Mouse (Mus musculus) lung, embryonic 14.5 days (tissue): ENCODE data around the gene Rrad. TPM values are rescaled to one million over a fixed set of nuclear protein-coding genes. Genes with fewer than 3 reads are reported as not detected.

Source experiments
- ATAC-seq: fragments of 200-750 bp; cut with Nextera tagmentation; 2 replicates; pipeline ENCODE4 v1.8.0; 2017; ENCODE audit warnings: mild to moderate bottlenecking, moderate TSS enrichment, moderate library complexity; ENCODE audit not compliant: insufficient read depth
- DNase-seq: peaks from one replicate; pipeline ENCODE4 v3.0.0-alpha.2; 2015
- H3K27ac ChIP-seq: fragments of 300-500 bp; sonication (generic); 2 replicates; pipeline ENCODE4 v1.5.1; 2014; ENCODE audit warnings: low read depth, mild to moderate bottlenecking, moderate library complexity
- H3K27me3 ChIP-seq: fragments of 300-500 bp; sonication (generic); 2 replicates; pipeline ENCODE4 v1.6.1; 2014; ENCODE audit warnings: low read length, control low read depth; ENCODE audit not compliant: insufficient read depth
- H3K36me3 ChIP-seq: fragments of 300-500 bp; sonication (generic); 2 replicates; pipeline ENCODE4 v1.6.1; 2014; ENCODE audit warnings: control low read depth; ENCODE audit not compliant: insufficient read depth
- H3K4me1 ChIP-seq: fragments of 300-500 bp; sonication (generic); 2 replicates; pipeline ENCODE4 v1.6.1; 2014; ENCODE audit warnings: antibody characterized with exemption, control low read depth; ENCODE audit not compliant: insufficient read depth
- H3K4me2 ChIP-seq: fragments of 300-500 bp; sonication (generic); 2 replicates; pipeline ENCODE4 v1.6.1; 2014; ENCODE audit warnings: mild to moderate bottlenecking
- H3K4me3 ChIP-seq: fragments of 300-500 bp; sonication (generic); 2 replicates; pipeline ENCODE4 v1.5.1; 2014; ENCODE audit warnings: low read depth, low read length
- H3K9ac ChIP-seq: fragments of 300-500 bp; sonication (generic); 2 replicates; pipeline ENCODE4 v1.6.1; 2014
- H3K9me3 ChIP-seq: fragments of 300-500 bp; sonication (generic); 2 replicates; pipeline ENCODE4 v1.6.1; 2016; ENCODE audit warnings: low read depth, low read length, control low read depth
- CTCF ChIP-seq: IDR thresholded peaks from 2 replicates; pipeline ENCODE4 v1.5.1; 2016; ENCODE audit warnings: antibody characterized with exemption, low read depth
- WGBS: fragments of 180-500 bp; shearing (Covaris S2); extraction: QIAGEN DNeasy Blood & Tissue Kit; methylation state at CpG from one replicate; pipeline ENCODE4 v1.1.7; 2014; 5-methylcytosine and 5-hydroxymethylcytosine counted together
- polyA plus RNA-seq: library from polyadenylated mRNA; unstranded; fragments of >200 nt; fragmentation: Nextera tagmentation; extraction: Ambion mirVana; gene quantifications from 2 replicates; pipeline ENCODE4 v1.2.1, GENCODE M21; 2014

Gene Rrad
- polyA plus RNA-seq, 1 experiment from 2014 or later: 10.1 TPM

GRCm38 (mm10) chr8:104640241-104640640, 9.1 kb upstream of the Rrad start:
- DNase-seq: no peak

GRCm38 (mm10) chr8:104638010-104638409, 6.9 kb upstream of the Rrad start:
- no peak for TF ChIP-seq CTCF

More at GRCm38 (mm10) chr8:104640241-104640640, 9.1 kb upstream of the Rrad start:
- ATAC-seq: no peak
- peak overlapping the region; percentile 80 for H3K9ac ChIP-seq
- no peak overlapping the region for H3K27ac ChIP-seq
- TF ChIP-seq CTCF: no peak
- H3K36me3 ChIP-seq: peaks cover 14% of the 10 kb centered on the region; the same call in 1 of the 2 replicates
- H3K4me3 ChIP-seq: peak overlapping the region; percentile 85
- H3K4me2 ChIP-seq: peak overlapping the region; percentile 88
- H3K9me3 ChIP-seq: no peaks in the 10 kb centered on the region
- 91% methylated on average over 7 of the region's 7 CpGs for WGBS
- peaks cover 15% of the 10 kb centered on the region for H3K4me1 ChIP-seq
- H3K27me3 ChIP-seq: no peaks in the 10 kb centered on the region

GRCm38 (mm10) chr8:104635004-104635710, 4.0 kb upstream of the Rrad start:
- no peak for DNase-seq
- H3K9me3 ChIP-seq: no peaks in the 10 kb centered on the region
- H3K4me3 ChIP-seq: no peak overlapping the region
- peaks cover 14% of the 10 kb centered on the region; the same call in 1 of the 2 replicates for H3K36me3 ChIP-seq
- no peak overlapping the region for H3K9ac ChIP-seq
- ATAC-seq: no peak
- H3K4me2 ChIP-seq: no peak overlapping the region
- H3K4me1 ChIP-seq: peaks cover 9% of the 10 kb centered on the region
- WGBS: 87% methylated on average over 3 of the region's 3 CpGs
- H3K27me3 ChIP-seq: peaks cover 9% of the 10 kb centered on the region; the same call in 1 of the 2 replicates
- H3K27ac ChIP-seq: no peak overlapping the region
- no peak for TF ChIP-seq CTCF

More at GRCm38 (mm10) chr8:104638010-104638409, 6.9 kb upstream of the Rrad start:
- Histone ChIP-seq H3K27me3 (no peaks in the 10 kb centered on the region), H3K36me3 (peaks cover 14% of the 10 kb centered on the region; the same call in 1 of the 2 replicates), H3K4me1 (peaks cover 15% of the 10 kb centered on the region), H3K27ac (no peak overlapping the region), H3K4me2 (no peak overlapping the region), H3K9ac (no peak overlapping the region), H3K9me3 (no peaks in the 10 kb centered on the region), H3K4me3 (no peak overlapping the region)
- DNase-seq (no peak), ATAC-seq (no peak)
- WGBS: 87% methylated on average over 6 of the region's 6 CpGs

- Histone ChIP-seq H3K9ac (no peak overlapping the region), H3K4me2 (no peak overlapping the region), H3K9me3 (no peaks in the 10 kb centered on the region), H3K27ac (no peak overlapping the region), H3K36me3 (0 out of 2 replicates have a peak, but pooled peaks cover 6% of the 10 kb centered on the region), H3K27me3 (peaks cover 12% of the 10 kb centered on the region; the same call in 1 of the 2 replicates), H3K4me3 (no peak overlapping the region), H3K4me1 (peaks cover 14% of the 10 kb centered on the region)
- 40% methylated on average over 9 of the region's 9 CpGs for WGBS
- DNase-seq (no peak), ATAC-seq (no peak)
- no peak for TF ChIP-seq CTCF
These were observed 2.1 kb upstream of the Rrad start for GRCm38 (mm10) chr8:104633156-104633744.

- H3K9me3 ChIP-seq: no peaks in the 10 kb centered on the region
- no peak overlapping the region for H3K4me3 ChIP-seq
- H3K4me1 ChIP-seq: peaks cover 14% of the 10 kb centered on the region
- peaks cover 12% of the 10 kb centered on the region; the same call in 1 of the 2 replicates for H3K27me3 ChIP-seq
- H3K9ac ChIP-seq: no peak overlapping the region
- DNase-seq: no peak
- H3K27ac ChIP-seq: no peak overlapping the region
- H3K36me3 ChIP-seq: 0 out of 2 replicates have a peak, but pooled peaks cover 3% of the 10 kb centered on the region
- H3K4me2 ChIP-seq: no peak overlapping the region; the same call in 1 of the 2 replicates
- 65% methylated on average over 6 of the region's 6 CpGs for WGBS
- no peak for ATAC-seq
- no peak for TF ChIP-seq CTCF
These were observed 1.4 kb upstream of the Rrad start for GRCm38 (mm10) chr8:104632486-104632885.

GRCm38 (mm10) chr8:104631975-104632374, 848 bp upstream of the Rrad start:
- H3K4me3 ChIP-seq: peak overlapping the region; percentile 39
- H3K4me1 ChIP-seq: peaks cover 14% of the 10 kb centered on the region
- TF ChIP-seq CTCF: no peak
- ATAC-seq: no peak
- H3K36me3 ChIP-seq: 0 out of 2 replicates have a peak, but pooled peaks cover 3% of the 10 kb centered on the region
- no peaks in the 10 kb centered on the region for H3K9me3 ChIP-seq
- DNase-seq: no peak
- 27% methylated on average over 5 of the region's 5 CpGs for WGBS
- no peak overlapping the region; the same call in 1 of the 2 replicates for H3K9ac ChIP-seq
- peak overlapping the region; percentile 68 for H3K4me2 ChIP-seq
- peak overlapping the region; percentile 63; the same call in 1 of the 2 replicates for H3K27ac ChIP-seq
- peaks cover 12% of the 10 kb centered on the region; the same call in 1 of the 2 replicates for H3K27me3 ChIP-seq

- Histone ChIP-seq H3K4me3 (peak overlapping the region; percentile 39), H3K27me3 (peaks cover 12% of the 10 kb centered on the region; the same call in 1 of the 2 replicates), H3K9me3 (no peaks in the 10 kb centered on the region), H3K9ac (peak overlapping the region; percentile 49), H3K4me1 (peaks cover 14% of the 10 kb centered on the region), H3K36me3 (no peaks in the 10 kb centered on the region), H3K27ac (peak overlapping the region; percentile 42; the same call in 1 of the 2 replicates), H3K4me2 (peak overlapping the region; percentile 68)
- TF ChIP-seq CTCF: no peak
- WGBS: under 1% methylated on average over 36 of the region's 36 CpGs
- ATAC-seq (peak; percentile 28; the same call in 1 of the 2 replicates), DNase-seq (no peak)
These were observed 553 bp downstream of the Rrad start for GRCm38 (mm10) chr8:104630574-104630973.
